Comparison of ENCODE assay signal across 8 mouse cellular contexts in the genomic region with DNA sequence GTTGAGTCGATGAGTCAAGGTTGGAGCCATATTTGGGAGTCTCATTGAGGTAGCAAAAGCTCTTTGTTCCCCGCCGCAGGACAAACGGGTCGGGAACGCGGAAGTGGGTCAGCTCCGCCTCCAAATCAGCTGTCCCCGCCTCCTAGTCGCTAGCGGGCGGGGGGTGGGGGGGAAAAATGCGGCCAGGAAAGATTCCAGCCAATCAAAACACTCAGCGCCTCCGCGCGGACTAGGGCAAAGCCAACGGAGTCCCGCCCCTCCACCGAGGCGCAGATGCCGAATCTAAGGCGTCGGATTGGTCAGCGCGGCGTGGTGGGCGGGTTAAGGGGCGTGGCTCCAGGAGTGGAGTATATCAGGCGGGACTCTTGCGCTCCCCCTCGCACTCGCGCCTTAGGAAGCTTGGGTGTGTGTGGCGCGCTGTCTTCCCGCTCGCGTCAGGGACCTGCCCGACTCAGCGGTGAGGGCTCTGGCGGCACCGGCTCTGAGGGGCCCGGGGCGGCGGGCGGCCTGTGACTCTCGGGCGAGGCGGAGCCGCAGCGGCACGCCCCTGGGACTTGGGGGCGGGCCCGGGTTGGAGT. TPM values are rescaled to one million over a fixed set of nuclear protein-coding genes. Genes with fewer than 3 reads are reported as not detected.
DNase-seq lines count a peak whose midpoint lies in the region; ATAC-seq and TF ChIP-seq lines count a peak whose summit lies in the region.

No protein-coding gene starts in this region.

- H3K27me3 ChIP-seq in embryonic facial prominence, embryonic 12.5 days, result no peaks in the 10 kb centered on the region
- H3K27me3 ChIP-seq in limb, embryonic 11.5 days (ENCODE audit: control insufficient read depth, insufficient read depth, low read length), result no peaks in the 10 kb centered on the region
- peaks cover 4% of the 10 kb centered on the region; the same call in 1 of the 2 replicates for H3K27me3 ChIP-seq in midbrain, embryonic 13.5 days
- no peaks in the 10 kb centered on the region for H3K27me3 ChIP-seq in small intestine, adult 2 months (ENCODE audit: control insufficient read depth, insufficient read depth, low read length)

- ATAC-seq in embryonic facial prominence, embryonic 12.5 days (ENCODE audit: insufficient number of reproducible peaks, insufficient read depth, low FRiP score, low TSS enrichment), result peak; percentile 78
- peak; percentile 89 for ATAC-seq in limb, embryonic 11.5 days (ENCODE audit: insufficient number of reproducible peaks, low FRiP score, low TSS enrichment, low read depth)
- ATAC-seq in midbrain, embryonic 13.5 days, result peak; percentile 84

- under 1% methylated on average over 55 of the region's 55 CpGs for WGBS in embryonic facial prominence, embryonic 12.5 days
- WGBS in limb, embryonic 11.5 days, result 1% methylated on average over 46 of the region's 55 CpGs
- under 1% methylated on average over 55 of the region's 55 CpGs for WGBS in midbrain, embryonic 13.5 days
- under 1% methylated on average over 55 of the region's 55 CpGs for WGBS in small intestine, adult 2 months

- H3K4me2 ChIP-seq in embryonic facial prominence, embryonic 12.5 days (replicated peaks), result peak overlapping the region; percentile 67
- peak overlapping the region; percentile 85 for H3K4me2 ChIP-seq in limb, embryonic 11.5 days (ENCODE audit: low read depth, severe bottlenecking)
- H3K4me2 ChIP-seq in midbrain, embryonic 13.5 days (replicated peaks), result peak overlapping the region; percentile 86

- H3K36me3 ChIP-seq in embryonic facial prominence, embryonic 12.5 days, result peaks cover 27% of the 10 kb centered on the region
- peaks cover 19% of the 10 kb centered on the region for H3K36me3 ChIP-seq in limb, embryonic 11.5 days (ENCODE audit: control insufficient read depth, insufficient read depth, low read length)
- peaks cover 28% of the 10 kb centered on the region for H3K36me3 ChIP-seq in midbrain, embryonic 13.5 days
- H3K36me3 ChIP-seq in small intestine, adult 2 months (ENCODE audit: control insufficient read depth, insufficient read depth, low read length), result peaks cover 24% of the 10 kb centered on the region

- H3K4me3 ChIP-seq in embryonic facial prominence, embryonic 12.5 days, result peak overlapping the region; percentile 64
- peak overlapping the region; percentile 92 for H3K4me3 ChIP-seq in limb, embryonic 11.5 days (ENCODE audit: low read depth, low read length)
- peak overlapping the region; percentile 93 for H3K4me3 ChIP-seq in midbrain, embryonic 13.5 days (replicated peaks)
- peak overlapping the region; percentile 84 for H3K4me3 ChIP-seq in small intestine, adult 2 months (ENCODE audit: low read depth, low read length)

- peak overlapping the region; percentile 98 for H3K27ac ChIP-seq in embryonic facial prominence, embryonic 12.5 days
- H3K27ac ChIP-seq in limb, embryonic 11.5 days (replicated peaks; ENCODE audit: low read depth, low read length), result peak overlapping the region; percentile 99
- peak overlapping the region; percentile 99 for H3K27ac ChIP-seq in midbrain, embryonic 13.5 days
- peak overlapping the region; percentile 85 for H3K27ac ChIP-seq in small intestine, adult 2 months (ENCODE audit: insufficient read depth, low read depth, low read length)

- no peak for TF ChIP-seq CTCF in small intestine, adult 2 months (IDR thresholded peaks at IDR 0.05; ENCODE audit: extremely low read depth, insufficient read length, insufficient replicate concordance, low read depth, low read length)

- H3K9me3 ChIP-seq in embryonic facial prominence, embryonic 12.5 days, result no peaks in the 10 kb centered on the region
- no peaks in the 10 kb centered on the region for H3K9me3 ChIP-seq in limb, embryonic 11.5 days (ENCODE audit: control insufficient read depth, low read length)
- H3K9me3 ChIP-seq in midbrain, embryonic 13.5 days, result no peaks in the 10 kb centered on the region

- peak; percentile 94 for TF ChIP-seq POLR2A in small intestine, adult 2 months (IDR thresholded peaks at IDR 0.05; ENCODE audit: low read depth, low read length)

- H3K4me1 ChIP-seq in embryonic facial prominence, embryonic 12.5 days, result peaks cover 47% of the 10 kb centered on the region
- H3K4me1 ChIP-seq in limb, embryonic 11.5 days (ENCODE audit: control insufficient read depth, insufficient read depth, low read length), result peaks cover 39% of the 10 kb centered on the region
- H3K4me1 ChIP-seq in midbrain, embryonic 13.5 days (replicated peaks), result peaks cover 69% of the 10 kb centered on the region
- peaks cover 39% of the 10 kb centered on the region for H3K4me1 ChIP-seq in small intestine, adult 2 months (ENCODE audit: control insufficient read depth, insufficient read depth, insufficient read length, low read length)

- peak overlapping the region; percentile 94 for H3K9ac ChIP-seq in embryonic facial prominence, embryonic 12.5 days
- H3K9ac ChIP-seq in limb, embryonic 11.5 days (ENCODE audit: low read length), result peak overlapping the region; percentile 99
- peak overlapping the region; percentile 100 for H3K9ac ChIP-seq in midbrain, embryonic 13.5 days (replicated peaks)

- peak; percentile 99 for DNase-seq in 3134 (ENCODE audit: extremely low read depth, insufficient read length, low spot score)
- DNase-seq in adrenal gland, postnatal 25 days, result peak; percentile 97
- peak; percentile 99 to 100 for DNase-seq in heart, adult 18-20 months
- DNase-seq in kidney, adult 18-20 months, result peak; percentile 99
- DNase-seq in limb, embryonic 11.5 days (ENCODE audit: low spot score), result peak; percentile 99

RNA-seq across cellular contexts. Expression of gene Cirbp, which starts 1.8 kb away (rescaled TPM):
- 49.9 and 142 TPM in 2 replicates for total RNA-seq in adrenal gland, postnatal 25 days (2021)
- polyA plus RNA-seq in embryonic facial prominence, embryonic 12.5 days (2016; fragmentation: Nextera tagmentation; extraction: Ambion mirVana), result 151 and 159 TPM in 2 replicates
- 10 to 100 TPM; 46.3 to 54.9 TPM for total RNA-seq in heart, adult 18-20 months (2021)
- 67.9 and 68.1 TPM in 2 replicates for polyA plus RNA-seq in limb, embryonic 11.5 days (2014; fragmentation: Nextera tagmentation; extraction: Ambion mirVana)
- 354 and 412 TPM in 2 replicates for polyA plus RNA-seq in midbrain, embryonic 13.5 days (2015; fragmentation: Nextera tagmentation; extraction: Ambion mirVana)
- polyA plus RNA-seq in small intestine, adult 2 months (2012; rRNA removed), result 18.5 and 48.0 TPM in 2 replicates

RNA-seq across cellular contexts. Expression of gene 1600002K03Rik, which starts 5.2 kb away (rescaled TPM):
- total RNA-seq in adrenal gland, postnatal 25 days (2021), result 15.6 and 16.7 TPM in 2 replicates
- polyA plus RNA-seq in embryonic facial prominence, embryonic 12.5 days (2016; fragmentation: Nextera tagmentation; extraction: Ambion mirVana), result 11.6 and 13.0 TPM in 2 replicates
- total RNA-seq in heart, adult 18-20 months (2021), result 1 to 10 TPM; 4.2 to 5.7 TPM
- 5.9 and 7.2 TPM in 2 replicates for polyA plus RNA-seq in limb, embryonic 11.5 days (2014; fragmentation: Nextera tagmentation; extraction: Ambion mirVana)
- polyA plus RNA-seq in midbrain, embryonic 13.5 days (2015; fragmentation: Nextera tagmentation; extraction: Ambion mirVana), result 11.9 and 14.5 TPM in 2 replicates
- polyA plus RNA-seq in small intestine, adult 2 months (2012; rRNA removed), result 6.8 and 9.0 TPM in 2 replicates

RNA-seq across cellular contexts. Expression of gene Efna2, which starts 11.7 kb away (rescaled TPM):
- 2.7 and 5.2 TPM in 2 replicates for total RNA-seq in adrenal gland, postnatal 25 days (2021)
- polyA plus RNA-seq in embryonic facial prominence, embryonic 12.5 days (2016; fragmentation: Nextera tagmentation; extraction: Ambion mirVana), result 55.8 and 56.9 TPM in 2 replicates
- total RNA-seq in heart, adult 18-20 months (2021), result 1 to 10 TPM in 1 of 2 experiments, under 1 TPM in 1; 0.98 to 1.3 TPM
- 51.3 and 54.8 TPM in 2 replicates for polyA plus RNA-seq in limb, embryonic 11.5 days (2014; fragmentation: Nextera tagmentation; extraction: Ambion mirVana)
- 34.5 and 41.3 TPM in 2 replicates for polyA plus RNA-seq in midbrain, embryonic 13.5 days (2015; fragmentation: Nextera tagmentation; extraction: Ambion mirVana)
- 1.5 and 1.8 TPM in 2 replicates for polyA plus RNA-seq in small intestine, adult 2 months (2012; rRNA removed)

RNA-seq across cellular contexts. Expression of gene Midn, which starts 19.5 kb away (rescaled TPM):
- total RNA-seq in adrenal gland, postnatal 25 days (2021), result 74.1 and 97.4 TPM in 2 replicates
- 33.4 and 35.1 TPM in 2 replicates for polyA plus RNA-seq in embryonic facial prominence, embryonic 12.5 days (2016; fragmentation: Nextera tagmentation; extraction: Ambion mirVana)
- 100 to 1,000 TPM; 117 to 125 TPM for total RNA-seq in heart, adult 18-20 months (2021)
- 59.3 and 60.9 TPM in 2 replicates for polyA plus RNA-seq in limb, embryonic 11.5 days (2014; fragmentation: Nextera tagmentation; extraction: Ambion mirVana)
- 35.9 and 40.6 TPM in 2 replicates for polyA plus RNA-seq in midbrain, embryonic 13.5 days (2015; fragmentation: Nextera tagmentation; extraction: Ambion mirVana)
- polyA plus RNA-seq in small intestine, adult 2 months (2012; rRNA removed), result 151 and 372 TPM in 2 replicates

RNA-seq across cellular contexts. Expression of gene Cbarp, which starts 26.9 kb away (rescaled TPM):
- total RNA-seq in adrenal gland, postnatal 25 days (2021), result 45.4 and 67.9 TPM in 2 replicates
- 8.4 and 8.5 TPM in 2 replicates for polyA plus RNA-seq in embryonic facial prominence, embryonic 12.5 days (2016; fragmentation: Nextera tagmentation; extraction: Ambion mirVana)
- 1 to 10 TPM; 2.7 to 3.1 TPM for total RNA-seq in heart, adult 18-20 months (2021)
- 4.7 and 6.5 TPM in 2 replicates for polyA plus RNA-seq in limb, embryonic 11.5 days (2014; fragmentation: Nextera tagmentation; extraction: Ambion mirVana)
- polyA plus RNA-seq in midbrain, embryonic 13.5 days (2015; fragmentation: Nextera tagmentation; extraction: Ambion mirVana), result 40.6 and 45.3 TPM in 2 replicates
- 3.7 and 6.6 TPM in 2 replicates for polyA plus RNA-seq in small intestine, adult 2 months (2012; rRNA removed)

Comparison
In these comparisons a context has a peak if more than half of its experiments do, and no peak if none do; other contexts are left out.
1. Peak in every context shown above with its lines: DNase-seq, ATAC-seq, H3K4me3 ChIP-seq and H3K27ac ChIP-seq.
2. RNA of gene Efna2, which starts 11.7 kb away (polyA plus RNA-seq): 55.8 to 56.9 TPM in embryonic facial prominence, embryonic 12.5 days, 51.3 to 54.8 TPM in limb, embryonic 11.5 days and 34.5 to 41.3 TPM in midbrain, embryonic 13.5 days; 1.5 to 1.8 TPM in small intestine, adult 2 months; every median in the first group is over 10 times any median in the second.